Mouse (Mus musculus): ENCODE data around the gene Stt3b.

The Stt3b gene

GRCm38 (mm10) chr9:115214572-115215571, 95.3 kb downstream of the Stt3b start:
- DNase-seq (ENCODE audit: low spot score): no peak

DNA sequence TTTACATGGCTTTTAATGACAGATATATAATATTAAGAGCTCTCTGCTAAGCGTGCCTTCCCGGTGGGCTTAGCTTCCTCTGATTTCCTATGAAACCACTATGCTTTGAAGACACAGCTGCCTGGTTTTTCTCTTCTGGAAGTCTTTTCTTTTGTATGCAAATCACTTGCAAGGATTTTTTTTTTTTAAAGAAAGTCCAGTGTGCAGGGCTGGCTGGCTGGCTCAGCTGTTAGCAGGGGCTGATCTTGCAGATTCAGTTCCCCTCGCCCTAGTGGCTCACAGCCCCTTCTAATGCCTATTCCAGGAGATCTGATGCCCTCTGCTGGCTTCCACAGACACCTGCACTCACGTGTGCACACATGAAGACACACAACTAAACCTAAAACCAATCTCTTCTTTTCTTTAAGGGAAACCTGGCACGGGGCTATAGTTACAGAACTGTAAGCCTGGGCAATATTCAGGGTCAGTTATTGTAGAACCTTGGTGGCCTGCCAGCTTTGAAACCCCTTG, 96.4 kb downstream of the Stt3b start:
- DNase-seq (ENCODE audit: low spot score): no peak

GRCm38 (mm10) chr9:115210535-115210934, 99.7 kb downstream of the Stt3b start:
- no peak for DNase-seq (ENCODE audit: low spot score)

- DNase-seq (ENCODE audit: low spot score): no peak
Observed at GRCm38 (mm10) chr9:115209737-115210136, 100.5 kb downstream of the Stt3b start.

GRCm38 (mm10) chr9:115206219-115206618, 104.0 kb downstream of the Stt3b start:
- no peak for DNase-seq (ENCODE audit: low spot score)

DNA sequence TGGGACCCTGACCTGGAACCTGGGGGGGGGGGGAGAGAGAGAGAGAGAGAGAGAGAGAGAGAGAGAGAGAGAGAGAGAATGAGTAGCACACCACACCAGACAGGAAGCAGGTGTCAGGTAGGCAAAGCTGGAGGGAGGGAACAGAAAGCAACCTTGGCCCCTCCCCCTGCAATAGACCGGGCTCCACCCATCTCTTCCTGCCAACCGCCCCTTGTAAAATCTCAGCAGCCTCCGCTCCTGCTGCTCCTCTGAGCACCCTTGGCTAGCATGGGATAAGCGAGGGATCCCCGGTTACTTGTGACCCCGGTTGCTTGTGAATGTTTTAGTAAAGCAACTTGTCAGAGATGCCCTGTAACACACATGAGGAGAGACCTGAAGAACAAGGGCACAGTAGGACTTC, 104.7 kb downstream of the Stt3b start:
- no peak for DNase-seq (ENCODE audit: low spot score)

GRCm38 (mm10) chr9:115203136-115203535, 107.1 kb downstream of the Stt3b start:
- no peak for DNase-seq (ENCODE audit: low spot score)

- no peak for DNase-seq (ENCODE audit: low spot score)
Observed at GRCm38 (mm10) chr9:115201264-115201663, 109.0 kb downstream of the Stt3b start.

DNA sequence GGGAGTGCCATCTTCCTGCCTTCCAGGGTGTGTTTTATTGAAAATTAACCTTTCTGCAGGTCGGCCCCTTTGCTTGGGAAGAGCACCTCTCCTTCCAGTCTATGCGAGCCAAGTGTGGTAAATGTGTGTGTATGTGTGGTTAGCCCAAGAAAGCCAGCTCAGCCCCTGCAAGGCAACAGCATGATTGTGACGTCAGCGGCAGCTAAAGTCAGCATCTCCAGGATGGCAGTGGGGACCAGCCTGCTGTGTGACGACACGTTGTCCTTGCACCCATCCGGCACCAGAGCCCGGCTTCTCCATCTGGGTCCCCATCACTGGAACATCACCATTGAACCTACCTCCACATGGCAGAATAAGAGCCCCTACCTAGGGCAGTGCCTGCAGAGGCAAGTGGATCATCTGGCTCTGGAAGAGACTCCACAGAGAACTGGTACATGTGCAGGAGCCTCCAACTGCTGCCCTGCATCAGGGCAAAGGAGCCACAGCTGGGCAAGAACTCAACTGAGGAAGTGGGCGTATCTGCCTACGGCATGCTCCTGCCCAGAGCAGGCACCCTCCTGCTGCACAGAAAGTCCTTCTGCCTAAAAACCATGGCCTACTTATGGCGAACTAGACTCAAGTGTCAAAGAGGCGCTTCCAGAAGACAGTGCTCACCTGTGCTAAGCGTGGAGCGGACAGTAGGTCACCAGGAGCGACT, 109.9 kb downstream of the Stt3b start:
- DNase-seq (ENCODE audit: low spot score): no peak

GRCm38 (mm10) chr9:115197082-115197481, 113.1 kb downstream of the Stt3b start:
- DNase-seq (ENCODE audit: low spot score): no peak

GRCm38 (mm10) chr9:115192890-115193289, 117.3 kb downstream of the Stt3b start:
- DNase-seq (ENCODE audit: low spot score): no peak

All from ovary, postnatal 10 days (tissue).